Mouse (Mus musculus) cerebellum, adult 2 months (tissue): Measurements from ENCODE around the gene Nbl1.

Experiments used
- CTCF ChIP-seq: fragments of 200-500 bp; IDR thresholded peaks from 2 replicates; pipeline ENCODE4 v1.5.1; 2011; ENCODE audit warnings: low read depth, mild to moderate bottlenecking, control low read depth, low read length, moderate library complexity, borderline replicate concordance; ENCODE audit not compliant: insufficient read depth
- POLR2A ChIP-seq: fragments of 200-500 bp; IDR thresholded peaks from 2 replicates; pipeline ENCODE4 v1.6.1; 2011; ENCODE audit warnings: low read length, control low read depth, borderline replicate concordance; ENCODE audit not compliant: insufficient read depth

GRCm38 (mm10) chr4:139120998-139121397, 28.2 kb upstream of the Nbl1 start:
- TF ChIP-seq CTCF (no peak), POLR2A (no peak)
